ENCODE assay signal across 12 mouse cellular contexts in genomic region chr5:99495354-99496156, GRCm38 (mm10).
A peak's percentile ranks its signal among the peaks of the same experiment; 100 is the strongest.
DNase-seq lines count a peak whose midpoint lies in the region; ATAC-seq and TF ChIP-seq lines count a peak whose summit lies in the region.
"Had no signal": no experiment of that assay in that cellular context is flagged by ENCODE, and none has a peak within 500 bp of the region (broad histone marks: within the 10 kb centered on the region; RNA-seq: fewer than 3 reads in every experiment).

No protein-coding gene starts in this region.

- 86% methylated on average over 10 of the region's 10 CpGs for WGBS in midbrain, embryonic 10.5 days
- WGBS in midbrain, postnatal 0 days, result 77% methylated on average over 10 of the region's 10 CpGs
- WGBS in forebrain, embryonic 14.5 days, result 79% methylated on average over 10 of the region's 10 CpGs
- 70% methylated on average over 10 of the region's 10 CpGs for WGBS in liver, embryonic 11.5 days

- DNase-seq in midbrain, embryonic 10.5 days (ENCODE audit: low spot score), result no peak
- no peak for DNase-seq in midbrain, postnatal 0 days (ENCODE audit: low spot score)
- peak; percentile 22 for DNase-seq in T-cell, adult 2 months (ENCODE audit: low spot score)
- no peak for DNase-seq in forebrain, embryonic 14.5 days (ENCODE audit: low spot score)
- DNase-seq in embryo, embryonic 11 days, result no peak
- DNase-seq in liver, embryonic 11.5 days (ENCODE audit: low spot score), result no peak
- DNase-seq: cerebellum, adult 2 months; kidney, adult 9 months; liver, embryonic 13.5 days; thymus, postnatal 25 days had no signal

- peaks cover 46% of the 10 kb centered on the region for H3K27me3 ChIP-seq in midbrain, embryonic 10.5 days (ENCODE audit: low read depth, poor library complexity, severe bottlenecking)
- no peaks in the 10 kb centered on the region for H3K27me3 ChIP-seq in midbrain, postnatal 0 days (ENCODE audit: insufficient read depth, low read length)
- no peaks in the 10 kb centered on the region for H3K27me3 ChIP-seq in forebrain, embryonic 14.5 days (replicated peaks; ENCODE audit: control insufficient read depth, insufficient read depth, low read length)
- H3K27me3 ChIP-seq in liver, embryonic 11.5 days (replicated peaks; ENCODE audit: control insufficient read depth, insufficient read depth, low read length), result no peaks in the 10 kb centered on the region
- H3K27me3 ChIP-seq: heart, embryonic 15.5 days; liver, embryonic 13.5 days had no signal

- no peak; the same call in 1 of the 2 replicates for ATAC-seq in midbrain, postnatal 0 days (ENCODE audit: low FRiP score)
- ATAC-seq in forebrain, embryonic 14.5 days, result peak; percentile 26; the same call in 1 of the 2 replicates
- peak; percentile 34; the same call in 1 of the 2 replicates for ATAC-seq in megakaryocyte, adult 5-6 weeks (ENCODE audit: poor library complexity, severe bottlenecking)
- ATAC-seq in liver, embryonic 11.5 days (replicated peaks; ENCODE audit: low FRiP score), result no peak

- no peak overlapping the region for H3K9ac ChIP-seq in midbrain, postnatal 0 days (replicated peaks; ENCODE audit: low read length, poor library complexity, severe bottlenecking)
- H3K9ac ChIP-seq in forebrain, embryonic 14.5 days (ENCODE audit: low read length), result no peak overlapping the region
- no peak overlapping the region for H3K9ac ChIP-seq in liver, embryonic 11.5 days (ENCODE audit: low read depth, low read length)
- H3K9ac ChIP-seq: heart, embryonic 15.5 days; liver, embryonic 13.5 days had no signal

- peaks cover 33% of the 10 kb centered on the region for H3K4me1 ChIP-seq in midbrain, embryonic 10.5 days
- no peaks in the 10 kb centered on the region for H3K4me1 ChIP-seq in midbrain, postnatal 0 days (ENCODE audit: insufficient read depth, low read length)
- peaks cover 11% of the 10 kb centered on the region for H3K4me1 ChIP-seq in forebrain, embryonic 14.5 days (ENCODE audit: control insufficient read depth, insufficient read depth, low read length)
- H3K4me1 ChIP-seq in liver, embryonic 11.5 days (replicated peaks; ENCODE audit: control insufficient read depth, insufficient read depth, low read length), result no peaks in the 10 kb centered on the region; the same call in 1 of the 2 replicates

- H3K9me3 ChIP-seq in midbrain, embryonic 10.5 days (replicated peaks), result no peaks in the 10 kb centered on the region
- no peaks in the 10 kb centered on the region for H3K9me3 ChIP-seq in midbrain, postnatal 0 days (ENCODE audit: low read length)
- H3K9me3 ChIP-seq in forebrain, embryonic 14.5 days (replicated peaks; ENCODE audit: control insufficient read depth, low read length), result no peaks in the 10 kb centered on the region
- H3K9me3 ChIP-seq in liver, embryonic 11.5 days (ENCODE audit: control insufficient read depth, low read length), result no peaks in the 10 kb centered on the region
- H3K9me3 ChIP-seq: heart, embryonic 15.5 days; liver, embryonic 13.5 days had no signal

- peak overlapping the region; percentile 64; the same call in 1 of the 2 replicates for H3K27ac ChIP-seq in midbrain, embryonic 10.5 days (replicated peaks)
- no peak overlapping the region for H3K27ac ChIP-seq in midbrain, postnatal 0 days (ENCODE audit: low read depth, low read length)
- peak overlapping the region; percentile 23; the same call in 1 of the 2 replicates for H3K27ac ChIP-seq in forebrain, embryonic 14.5 days (ENCODE audit: low read depth, low read length)
- H3K27ac ChIP-seq in liver, embryonic 11.5 days (ENCODE audit: low read depth, low read length), result no peak overlapping the region
- H3K27ac ChIP-seq: heart, embryonic 15.5 days; liver, embryonic 13.5 days had no signal

- H3K4me2 ChIP-seq in midbrain, postnatal 0 days (ENCODE audit: low read depth, low read length, poor library complexity, severe bottlenecking), result no peak overlapping the region
- H3K4me2 ChIP-seq in forebrain, embryonic 14.5 days (ENCODE audit: low read length), result no peak overlapping the region
- H3K4me2 ChIP-seq in liver, embryonic 11.5 days, result no peak overlapping the region
- H3K4me2 ChIP-seq: heart, embryonic 15.5 days; liver, embryonic 13.5 days had no signal

- no peak for TF ChIP-seq CTCF in midbrain, postnatal 0 days (IDR thresholded peaks at IDR 0.05)

- H3K36me3 ChIP-seq in midbrain, embryonic 10.5 days, result no peaks in the 10 kb centered on the region
- H3K36me3 ChIP-seq in midbrain, postnatal 0 days (ENCODE audit: insufficient read depth, low read length), result no peaks in the 10 kb centered on the region
- no peaks in the 10 kb centered on the region for H3K36me3 ChIP-seq in forebrain, embryonic 14.5 days (ENCODE audit: control insufficient read depth, insufficient read depth, low read length)
- no peaks in the 10 kb centered on the region for H3K36me3 ChIP-seq in liver, embryonic 11.5 days (ENCODE audit: control insufficient read depth, insufficient read depth, low read length)
- H3K36me3 ChIP-seq: heart, embryonic 15.5 days; liver, embryonic 13.5 days had no signal

- no peak overlapping the region for H3K4me3 ChIP-seq in midbrain, embryonic 10.5 days
- no peak overlapping the region for H3K4me3 ChIP-seq in midbrain, postnatal 0 days (ENCODE audit: low read depth, low read length)
- H3K4me3 ChIP-seq in forebrain, embryonic 14.5 days (ENCODE audit: low read depth, low read length), result no peak overlapping the region
- H3K4me3 ChIP-seq in liver, embryonic 11.5 days (ENCODE audit: low read depth, low read length), result no peak overlapping the region
- H3K4me3 ChIP-seq: heart, embryonic 15.5 days; liver, embryonic 13.5 days had no signal

Comparison
In these comparisons a context has a peak if more than half of its experiments do, and no peak if none do; other contexts are left out.
1. H3K27ac ChIP-seq: peak in midbrain, embryonic 10.5 days (single experiment) and forebrain, embryonic 14.5 days (single experiment); none in midbrain, postnatal 0 days (single experiment) and liver, embryonic 11.5 days (single experiment).
2. ATAC-seq: peak in forebrain, embryonic 14.5 days (single experiment) and megakaryocyte, adult 5-6 weeks (single experiment); none in midbrain, postnatal 0 days (single experiment) and liver, embryonic 11.5 days (single experiment).